Mouse (Mus musculus) embryonic fibroblast, embryonic 13.5 days (primary cell): ENCODE data around the gene Zfyve9. TPM values are rescaled to one million over a fixed set of nuclear protein-coding genes. Genes with fewer than 3 reads are reported as not detected.

Experiments
- H3K27ac ChIP-seq: 2 replicates; pipeline ENCODE4 v1.5.1; 2012; ENCODE audit warnings: low read length, control low read depth, inconsistent platforms; ENCODE audit not compliant: insufficient read depth
- H3K4me1 ChIP-seq: 2 replicates; pipeline ENCODE4 v1.6.1; 2011; ENCODE audit warnings: low read length; ENCODE audit not compliant: control insufficient read depth, insufficient read depth
- H3K4me3 ChIP-seq: 2 replicates; pipeline ENCODE4 v1.5.1; 2011; ENCODE audit warnings: mild to moderate bottlenecking, control low read depth, low read length; ENCODE audit not compliant: insufficient read depth
- CTCF ChIP-seq: IDR thresholded peaks from 2 replicates; pipeline ENCODE4 v1.5.1; 2011; ENCODE audit warnings: mild to moderate bottlenecking, control low read depth, low read length, moderate library complexity, borderline replicate concordance; ENCODE audit not compliant: insufficient read depth
- POLR2A ChIP-seq: IDR thresholded peaks from 2 replicates; pipeline ENCODE4 v1.6.1; 2011; ENCODE audit warnings: low read depth, mild to moderate bottlenecking, control low read depth, low read length, moderate library complexity
- polyA plus RNA-seq: library from polyadenylated mRNA; stranded (reverse); fragments of >200 nt; gene quantifications from 2 replicates; pipeline ENCODE4 v1.2.4, GENCODE M21; 2011; ENCODE audit warnings: low read depth; ENCODE audit not compliant: missing spikeins, insufficient read length

Gene Zfyve9
- polyA plus RNA-seq, 1 experiment = 20.4 TPM

GRCm38 (mm10) chr4:108790507-108790906, 9.9 kb upstream of the Zfyve9 start:
- H3K4me3 ChIP-seq = no peak overlapping the region
- no peak overlapping the region for H3K27ac ChIP-seq
- TF ChIP-seq POLR2A (no peak), CTCF (no peak)
- peaks cover 2% of the 10 kb centered on the region; the same call in 1 of the 2 replicates for H3K4me1 ChIP-seq

GRCm38 (mm10) chr4:108789258-108789936, 8.8 kb upstream of the Zfyve9 start:
- TF ChIP-seq POLR2A = no peak
- Histone ChIP-seq H3K27ac (no peak overlapping the region), H3K4me3 (no peak overlapping the region), H3K4me1 (peaks cover 2% of the 10 kb centered on the region; the same call in 1 of the 2 replicates)

DNA sequence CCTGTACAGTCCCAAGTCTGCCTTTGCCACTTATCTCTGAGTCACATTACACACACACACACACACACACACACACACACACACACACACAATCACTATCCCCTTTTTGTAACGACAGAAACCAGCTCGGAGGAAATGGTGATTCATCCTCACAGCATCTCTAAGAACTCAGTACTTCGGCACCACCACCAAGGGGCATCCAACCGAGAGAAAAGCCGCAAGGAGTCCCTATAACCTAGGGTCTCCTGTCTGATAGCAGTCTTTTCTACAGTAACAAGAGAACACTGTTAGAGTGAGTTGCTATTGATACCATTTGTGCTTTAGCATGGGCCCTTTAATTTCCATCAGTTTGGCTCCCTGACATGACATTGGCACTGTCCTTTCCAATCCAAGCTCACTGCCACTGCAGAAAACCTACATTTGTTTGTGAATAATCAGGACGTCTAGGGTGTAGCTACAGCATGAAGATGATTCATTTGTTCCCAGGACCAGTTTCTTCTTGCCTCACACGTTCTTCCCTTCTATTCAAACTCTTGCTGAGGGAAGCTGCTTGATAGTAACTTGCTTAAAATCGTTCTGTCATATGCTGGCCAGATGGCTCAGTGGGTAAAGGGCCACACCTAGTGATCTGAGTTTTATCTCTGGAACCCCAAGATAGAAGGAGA, 2.0 kb upstream of the Zfyve9 start:
- peak overlapping the region; percentile 76; the same call in 1 of the 2 replicates for H3K27ac ChIP-seq
- no peak overlapping the region for H3K4me3 ChIP-seq
- TF ChIP-seq CTCF (no peak), POLR2A (no peak)
- peaks cover 3% of the 10 kb centered on the region; the same call in 1 of the 2 replicates for H3K4me1 ChIP-seq

- Histone ChIP-seq H3K4me1 (peaks cover 3% of the 10 kb centered on the region; the same call in 1 of the 2 replicates), H3K27ac (no peak overlapping the region; the same call in 1 of the 2 replicates), H3K4me3 (no peak overlapping the region)
- TF ChIP-seq POLR2A (no peak), CTCF (no peak)
Observed at GRCm38 (mm10) chr4:108781596-108781995, 998 bp upstream of the Zfyve9 start.

- no peak for TF ChIP-seq CTCF
- TF ChIP-seq POLR2A = no peak
- H3K4me3 ChIP-seq = peak overlapping the region; percentile 42
- H3K4me1 ChIP-seq = peaks cover 3% of the 10 kb centered on the region; the same call in 1 of the 2 replicates
- no peak overlapping the region; the same call in 1 of the 2 replicates for H3K27ac ChIP-seq
Observed at GRCm38 (mm10) chr4:108780864-108781205, 237 bp upstream of the Zfyve9 start.

- H3K27ac ChIP-seq = no peak overlapping the region
- peaks cover 3% of the 10 kb centered on the region; the same call in 1 of the 2 replicates for H3K4me1 ChIP-seq
- TF ChIP-seq CTCF (no peak), POLR2A (no peak; the same call in 1 of the 2 replicates)
- peak overlapping the region; percentile 96 for H3K4me3 ChIP-seq
Observed at GRCm38 (mm10) chr4:108779763-108780056, 888 bp downstream of the Zfyve9 start.

GRCm38 (mm10) chr4:108768527-108768926, 12.1 kb downstream of the Zfyve9 start:
- H3K4me3 ChIP-seq = no peak overlapping the region
- H3K4me1 ChIP-seq = no peaks in the 10 kb centered on the region
- no peak overlapping the region for H3K27ac ChIP-seq
- TF ChIP-seq CTCF (no peak), POLR2A (no peak)

- no peak overlapping the region for H3K27ac ChIP-seq
- no peak overlapping the region for H3K4me3 ChIP-seq
- TF ChIP-seq POLR2A = no peak
- TF ChIP-seq CTCF = no peak
- no peaks in the 10 kb centered on the region for H3K4me1 ChIP-seq
Observed at GRCm38 (mm10) chr4:108759583-108759982, 21.0 kb downstream of the Zfyve9 start.

- no peak overlapping the region for H3K27ac ChIP-seq
- TF ChIP-seq CTCF (no peak), POLR2A (no peak)
Observed at GRCm38 (mm10) chr4:108746160-108746873, 34.3 kb downstream of the Zfyve9 start.

GRCm38 (mm10) chr4:108731582-108731981, 49.0 kb downstream of the Zfyve9 start:
- Histone ChIP-seq H3K27ac (no peak overlapping the region), H3K4me3 (no peak overlapping the region), H3K4me1 (no peaks in the 10 kb centered on the region)
- TF ChIP-seq CTCF = no peak
- no peak for TF ChIP-seq POLR2A

More at GRCm38 (mm10) chr4:108746160-108746873, 34.3 kb downstream of the Zfyve9 start:
- Histone ChIP-seq H3K4me3 (no peak overlapping the region), H3K4me1 (no peaks in the 10 kb centered on the region; the same call in 1 of the 2 replicates)
